Mouse (Mus musculus) induced T-regulatory cell, adult 2 months (primary cell): ENCODE measurements around the gene Atg4c.

ENCODE experiments used
- DNase-seq: peaks from one replicate; pipeline ENCODE4 v3.0.0-alpha.2; 2012; ENCODE audit warnings: low read depth

Atg4c gene

DNA sequence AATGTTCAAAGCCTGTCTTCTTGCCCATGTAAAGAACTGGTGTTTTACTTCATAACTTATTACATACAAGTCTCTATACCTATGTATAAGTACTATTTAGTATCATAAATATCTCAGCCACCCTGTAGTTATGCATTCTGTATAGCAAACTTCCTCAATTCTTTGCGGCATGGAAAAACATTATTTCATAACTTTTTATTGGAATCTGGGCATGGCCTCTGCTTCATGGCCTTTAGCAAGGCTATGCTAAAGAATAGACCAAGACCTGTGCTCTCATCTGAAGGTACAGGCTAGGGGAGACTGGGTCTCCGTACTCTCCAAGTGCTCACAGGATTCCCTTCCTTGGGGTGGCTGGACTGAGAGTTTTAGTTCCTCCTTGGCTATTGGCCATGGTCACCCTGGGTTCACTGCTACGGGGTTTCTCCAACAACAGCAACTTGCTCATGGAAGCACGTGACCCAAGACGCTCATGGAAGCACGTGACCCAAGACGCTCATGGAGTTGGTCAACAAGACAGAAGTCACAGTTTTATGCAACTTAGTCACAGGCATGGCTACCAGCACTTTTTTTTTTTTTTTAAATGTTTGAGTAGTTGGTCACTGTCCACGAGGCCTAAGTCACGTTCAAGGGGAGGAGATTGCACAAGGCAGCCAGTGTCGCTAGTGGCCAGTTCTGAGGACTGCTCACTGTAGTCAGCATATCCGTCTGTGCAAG, 7.2 kb upstream of the Atg4c start:
- DNase-seq, result no peak

- no peak for DNase-seq
These were observed 1.1 kb upstream of the Atg4c start for GRCm38 (mm10) chr4:99192640-99193039.

GRCm38 (mm10) chr4:99193214-99193613, 520 bp upstream of the Atg4c start:
- no peak for DNase-seq

DNA sequence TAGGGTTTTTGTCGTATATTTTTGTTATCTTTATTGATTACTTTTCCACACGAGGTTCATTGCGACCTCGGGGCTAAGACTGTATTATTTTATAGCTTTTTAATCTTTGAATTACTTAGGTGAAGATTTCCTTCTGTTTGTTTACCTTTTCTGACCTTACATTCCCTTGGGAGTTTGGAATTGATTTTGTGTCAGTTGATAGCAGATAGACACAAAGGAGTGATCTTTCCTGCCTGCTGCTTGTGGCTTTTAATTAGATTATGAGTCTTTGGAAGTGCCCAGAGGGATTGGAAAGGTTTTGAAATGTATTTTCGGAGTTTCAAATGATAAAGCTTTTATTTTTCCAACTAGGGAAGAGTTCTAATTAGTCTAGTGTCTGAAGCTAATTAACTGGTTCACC, 1.1 kb downstream of the Atg4c start:
- no peak for DNase-seq

DNA sequence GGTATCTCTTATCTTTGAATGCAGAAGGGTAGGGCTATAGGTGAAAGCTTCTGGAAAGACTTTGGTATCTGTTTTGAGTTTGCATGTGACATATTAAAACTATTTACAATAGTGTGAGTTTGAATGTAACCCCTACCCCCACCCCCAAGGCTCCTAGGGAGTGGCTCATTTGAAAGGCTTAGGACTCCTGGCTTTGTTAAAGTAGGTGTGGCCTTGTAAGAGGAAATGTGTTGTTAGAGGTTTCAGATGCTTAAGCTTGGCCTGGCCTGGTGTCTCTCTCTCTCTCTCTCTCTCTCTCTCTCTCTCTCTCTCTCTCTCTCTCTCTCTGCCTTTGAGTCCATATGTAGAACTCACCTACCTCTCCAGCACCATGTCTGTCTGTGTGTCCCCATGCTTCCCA, 5.0 kb downstream of the Atg4c start:
- no peak for DNase-seq

DNA sequence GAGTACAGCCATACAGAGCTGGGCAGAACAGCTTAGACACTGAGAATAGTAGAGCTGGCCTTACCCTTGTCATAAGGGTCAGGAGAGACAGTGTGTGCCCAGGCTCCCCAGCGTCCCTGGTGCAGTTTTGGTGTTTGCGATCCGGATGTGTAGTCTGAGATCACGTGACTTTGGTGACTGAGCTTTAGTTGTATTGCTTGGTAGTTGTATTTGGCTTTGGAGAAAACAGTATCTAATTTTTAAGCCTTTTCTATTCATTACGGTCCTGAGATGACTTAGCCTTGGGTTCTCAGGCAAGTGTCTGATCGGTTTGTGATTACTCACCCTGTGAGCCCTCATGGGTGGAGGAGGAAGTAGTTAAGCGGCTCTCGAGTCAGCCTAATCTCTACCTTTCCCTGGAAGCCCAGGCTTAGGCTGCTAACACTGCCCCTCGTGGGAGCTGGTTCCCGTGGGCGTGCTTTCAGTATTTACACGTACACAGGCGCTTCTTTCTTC, 6.1 kb downstream of the Atg4c start:
- DNase-seq, result no peak

DNA sequence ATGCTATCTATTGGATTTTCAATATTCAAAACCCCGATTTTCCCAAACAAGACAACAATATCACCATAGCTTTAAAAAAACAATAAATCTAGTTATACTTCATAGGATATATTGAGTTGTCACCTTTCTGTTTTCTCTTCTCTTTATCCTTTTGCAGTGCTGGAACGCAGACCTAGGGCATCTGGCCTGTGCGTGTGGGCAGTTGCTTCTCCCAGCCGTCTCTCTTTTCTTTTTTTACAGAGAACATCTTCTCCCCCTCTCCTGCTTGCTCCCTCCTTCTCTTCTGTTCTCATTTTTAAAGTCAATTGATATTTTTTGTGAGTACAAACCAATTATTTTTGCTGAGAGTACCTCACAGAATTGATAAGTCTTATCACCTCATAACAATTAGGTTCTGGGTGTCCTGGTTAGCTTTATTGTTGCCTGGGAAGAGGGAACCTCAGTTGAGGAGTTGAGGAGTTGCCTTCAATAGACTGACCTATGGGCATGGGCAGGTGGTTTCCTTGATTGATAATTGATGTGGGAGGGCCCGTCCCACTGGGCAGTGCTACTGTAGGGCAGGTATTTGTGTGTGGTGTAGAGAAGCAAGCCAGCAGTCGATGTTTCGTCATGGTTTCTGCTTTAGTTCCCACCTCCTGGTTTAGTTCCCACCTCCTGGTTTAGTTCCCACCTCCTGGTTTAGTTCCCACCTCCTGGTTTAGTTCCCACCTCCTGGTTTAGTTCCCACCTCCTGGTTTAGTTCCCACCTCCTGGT, 6.8 kb downstream of the Atg4c start:
- no peak for DNase-seq

- no peak for DNase-seq
These were observed 12.0 kb downstream of the Atg4c start for GRCm38 (mm10) chr4:99205773-99206172.

DNA sequence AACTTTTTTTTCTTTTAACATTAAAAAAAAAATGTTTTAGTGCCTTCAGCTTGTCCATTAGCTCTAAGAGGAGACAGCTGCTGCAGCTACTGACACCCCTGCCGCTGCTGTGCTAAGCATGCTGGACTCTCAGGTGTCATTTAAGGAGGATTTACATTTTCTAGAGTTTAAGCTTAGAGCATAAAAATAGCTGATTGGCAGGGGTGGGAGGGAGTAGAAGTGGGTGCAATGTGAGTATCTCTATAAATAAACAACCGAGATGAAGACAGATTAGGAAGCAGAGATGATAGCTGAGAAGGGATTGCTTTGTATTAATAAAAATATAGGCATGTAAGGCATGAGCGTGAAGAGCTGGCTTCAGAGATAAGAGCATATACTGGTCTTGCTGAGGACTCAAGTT, 12.6 kb downstream of the Atg4c start:
- DNase-seq, result no peak

DNA sequence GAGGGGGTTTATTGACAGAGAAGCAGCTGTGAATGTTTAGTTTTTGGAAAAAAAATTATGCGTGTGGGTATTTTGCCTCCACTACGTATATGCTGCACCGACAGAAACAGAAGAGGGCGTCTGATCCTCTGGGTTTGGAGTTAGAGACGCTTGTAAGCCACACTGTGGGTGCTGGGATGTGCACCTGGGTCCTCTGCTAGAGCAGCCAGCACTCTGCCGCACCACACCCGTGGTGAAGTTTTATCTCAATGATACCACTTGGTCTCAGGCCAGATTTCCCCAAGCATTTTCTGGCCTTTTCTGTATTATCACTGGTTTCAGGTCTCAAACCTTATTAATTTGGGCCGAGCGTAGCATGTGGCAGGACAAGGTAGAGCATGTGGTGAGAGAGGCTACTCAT, 16.4 kb downstream of the Atg4c start:
- DNase-seq, result no peak

DNA sequence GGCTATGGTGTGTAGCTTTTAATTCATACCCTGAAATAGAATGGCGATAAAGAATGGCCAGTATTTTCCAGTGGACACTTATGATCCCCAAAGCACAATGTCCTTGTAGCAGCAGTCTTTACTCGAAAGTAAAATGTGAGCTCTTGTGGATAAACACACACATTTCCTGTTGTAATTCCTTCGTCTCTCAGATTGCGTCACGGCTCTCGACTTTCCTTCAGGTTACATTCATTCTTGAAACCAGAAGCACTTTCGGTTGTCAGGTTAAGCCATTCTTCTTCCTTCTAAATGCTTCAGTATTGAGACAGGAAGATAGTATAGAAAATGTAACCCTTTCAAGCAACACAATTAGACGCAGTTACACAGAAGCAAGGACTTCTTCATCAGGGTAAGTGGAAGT, 17.9 kb downstream of the Atg4c start:
- DNase-seq, result no peak

- DNase-seq, result no peak
These were observed 19.4 kb downstream of the Atg4c start for GRCm38 (mm10) chr4:99213123-99213522.

- DNase-seq, result no peak
These were observed 28.5 kb downstream of the Atg4c start for GRCm38 (mm10) chr4:99222221-99222620.

DNA sequence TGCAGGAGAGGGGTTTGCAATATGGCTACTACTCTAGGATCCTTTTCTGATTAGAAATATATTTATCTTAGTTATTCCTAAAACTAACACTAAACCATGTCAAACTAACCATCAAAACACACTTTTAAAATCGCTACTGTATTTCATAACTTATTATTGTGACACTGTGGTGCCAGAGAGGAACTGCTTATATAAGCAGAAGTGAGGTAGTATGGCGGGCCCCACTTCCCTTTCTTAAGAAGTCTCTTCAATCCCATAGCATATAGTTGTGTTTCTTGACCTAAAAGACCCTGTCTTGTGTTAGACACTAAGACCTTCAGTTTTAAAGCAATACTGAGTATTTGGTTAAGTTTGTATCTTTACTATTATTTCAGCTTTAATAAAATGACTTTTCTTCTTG, 31.1 kb downstream of the Atg4c start:
- DNase-seq, result no peak

DNA sequence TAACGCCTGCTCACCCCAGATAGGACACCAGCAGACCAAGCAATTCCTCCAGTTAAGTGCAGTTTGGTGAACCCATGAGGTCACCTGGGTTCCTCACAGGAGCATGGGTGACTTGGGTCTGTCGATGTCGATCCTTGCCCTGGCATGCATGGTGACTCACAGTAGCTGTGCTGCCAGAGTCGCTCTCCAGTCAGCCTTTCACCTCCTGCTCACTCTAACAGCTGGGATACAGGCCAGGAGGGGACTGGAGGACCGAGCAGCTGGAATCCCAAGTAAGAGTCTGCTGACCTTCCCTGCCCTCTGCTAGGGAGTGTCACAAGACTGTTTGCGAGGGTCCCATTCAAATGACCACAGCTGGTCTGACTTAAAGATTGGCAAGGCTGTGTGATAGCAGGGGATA, 33.5 kb downstream of the Atg4c start:
- no peak for DNase-seq

DNA sequence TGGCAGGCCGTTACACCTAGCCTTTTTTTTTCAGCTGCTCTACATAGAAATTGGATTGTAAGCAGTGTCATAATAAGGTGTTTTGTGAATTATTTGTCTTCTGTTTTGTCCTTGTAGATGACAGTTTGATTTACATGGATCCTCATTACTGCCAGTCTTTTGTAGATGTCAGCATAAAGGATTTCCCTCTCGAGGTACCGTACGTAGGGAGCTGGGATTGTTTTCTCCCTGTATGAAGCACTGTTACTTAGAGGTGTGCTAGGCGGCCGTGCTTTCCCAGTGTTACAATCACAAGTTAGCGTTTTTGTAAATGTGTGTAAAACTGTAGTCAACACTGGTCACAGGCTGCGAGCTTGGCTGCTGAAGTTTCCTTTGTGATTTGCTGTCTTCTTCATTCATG, 35.6 kb downstream of the Atg4c start:
- DNase-seq, result no peak

- DNase-seq, result peak; percentile 52
These were observed 41.6 kb downstream of the Atg4c start for GRCm38 (mm10) chr4:99235203-99235856.

- peak; percentile 4 for DNase-seq
These were observed 44.6 kb downstream of the Atg4c start for GRCm38 (mm10) chr4:99238305-99238704.

GRCm38 (mm10) chr4:99241674-99242073, 47.9 kb downstream of the Atg4c start:
- peak; percentile 1 for DNase-seq

DNA sequence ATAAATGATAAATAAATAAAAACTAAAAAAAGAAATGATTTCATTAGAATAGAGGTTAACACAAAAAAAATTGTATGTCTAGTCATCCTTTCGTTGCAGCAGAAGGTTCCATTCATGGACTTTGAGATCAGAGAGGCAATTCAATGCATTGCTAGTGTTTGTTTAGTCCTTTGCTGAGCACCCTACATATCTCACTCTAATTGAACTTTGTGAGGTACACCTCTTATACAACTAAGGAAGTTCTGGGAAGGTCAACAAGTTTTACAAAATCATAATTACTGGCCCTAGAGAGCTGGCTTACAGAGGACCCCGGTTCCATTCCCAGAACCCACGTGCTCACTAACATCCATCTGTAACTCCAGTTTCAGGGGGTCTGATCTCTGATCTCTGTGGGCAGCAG, 55.6 kb downstream of the Atg4c start:
- DNase-seq, result no peak

GRCm38 (mm10) chr4:99249826-99250225, 56.1 kb downstream of the Atg4c start:
- DNase-seq, result no peak

GRCm38 (mm10) chr4:99252957-99253356, 59.2 kb downstream of the Atg4c start:
- DNase-seq, result no peak

- no peak for DNase-seq
These were observed 69.5 kb downstream of the Atg4c start for GRCm38 (mm10) chr4:99263191-99263590.
